Mouse (Mus musculus): ENCODE data around the gene Epha1.

Epha1 gene

GRCm38 (mm10) chr6:42324482-42325267 is 48.4 kb downstream of the Epha1 start, which contains the start of gene Fam131b:
Gene Fam131b (minus strand): TSS chr6:42324643.
- DNase-seq (ENCODE audit: low spot score), result peak; percentile 70

GRCm38 (mm10) chr6:42324067-42324481 is 49.0 kb downstream of the Epha1 start:
- DNase-seq (ENCODE audit: low spot score), result peak; percentile 57

GRCm38 (mm10) chr6:42323371-42324066 is 49.5 kb downstream of the Epha1 start:
- DNase-seq (ENCODE audit: low spot score), result peak; percentile 8

DNA sequence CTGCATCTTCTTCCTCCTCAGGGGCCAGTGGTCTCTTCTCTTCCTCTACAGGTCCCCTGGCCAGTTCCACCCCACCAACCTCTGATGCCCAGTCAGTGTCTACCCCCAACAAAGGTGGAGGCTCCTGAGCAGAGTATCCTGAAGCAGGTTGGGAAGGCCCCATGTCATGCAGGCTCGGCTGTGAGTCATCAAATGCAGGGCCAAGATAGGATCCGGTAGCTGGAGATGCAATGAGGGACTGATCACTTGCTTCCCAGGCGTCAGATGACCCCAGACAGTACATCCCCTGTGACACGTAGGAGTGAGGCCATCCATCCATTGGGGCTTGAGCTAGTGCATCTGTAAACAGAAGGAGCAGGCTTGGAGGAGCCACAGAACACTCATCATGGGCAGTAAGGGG is 54.8 kb downstream of the Epha1 start:
- DNase-seq (ENCODE audit: low spot score), result no peak

- DNase-seq (ENCODE audit: low spot score), result no peak
These were observed 62.5 kb downstream of the Epha1 start for GRCm38 (mm10) chr6:42310427-42311053.

- no peak for DNase-seq (ENCODE audit: low spot score)
These were observed 63.2 kb downstream of the Epha1 start for GRCm38 (mm10) chr6:42309816-42310378.
